Comparison of ENCODE assay signal across 18 mouse cellular contexts in the genomic region with DNA sequence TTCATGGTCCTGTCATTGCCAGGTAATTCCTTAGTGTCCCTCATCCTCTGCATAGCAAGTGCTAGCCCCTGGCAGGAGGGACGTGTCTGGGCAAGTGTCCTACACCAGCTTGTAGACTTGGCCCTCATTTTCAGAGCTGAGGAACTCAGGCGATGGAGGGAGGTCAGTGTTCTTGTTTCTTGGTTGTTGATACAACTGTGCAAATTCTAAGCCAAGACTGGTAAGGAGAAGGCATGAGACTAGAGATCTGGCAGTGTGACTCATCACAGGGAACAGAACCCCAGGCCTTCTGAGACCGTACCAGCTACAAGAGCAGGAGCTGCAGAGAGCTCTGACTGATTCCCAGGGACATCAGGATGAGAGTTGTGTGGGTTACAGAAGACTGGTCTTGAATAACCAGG. TPM values are rescaled to one million over a fixed set of nuclear protein-coding genes. Genes with fewer than 3 reads are reported as not detected.
A peak's percentile ranks its signal among the peaks of the same experiment; 100 is the strongest.
DNase-seq lines count a peak whose midpoint lies in the region; ATAC-seq lines count a peak whose summit lies in the region.
"Had no signal": no experiment of that assay in that cellular context is flagged by ENCODE, and none has a peak within 500 bp of the region (broad histone marks: within the 10 kb centered on the region; RNA-seq: fewer than 3 reads in every experiment).

No protein-coding gene starts in this region.

- ATAC-seq in intestine, embryonic 16.5 days, result no peak
- ATAC-seq: forebrain, embryonic 15.5 days; hindbrain, embryonic 16.5 days; intestine, embryonic 15.5 days; midbrain, embryonic 13.5 days had no signal

- peak; percentile 35 to 39 for DNase-seq in frontal cortex, postnatal 36 days (ENCODE audit: low spot score in 2 of 2)
- no peak for DNase-seq in frontal cortex, postnatal 14 days (ENCODE audit: low spot score in 2 of 2)
- peak; percentile 22 for DNase-seq in 3T3-L1 (ENCODE audit: low read depth, low spot score)
- peak; percentile 16 for DNase-seq in NIH3T3 (ENCODE audit: low read depth)
- peak; percentile 61 to 68 for DNase-seq in cerebellum, postnatal 14 days
- DNase-seq in gastrocnemius, postnatal 10 days, result no peak
- DNase-seq: adrenal gland, postnatal 14 days; heart, postnatal 36 days; kidney, postnatal 25 days; liver, embryonic 13.5 days; lung, adult 2 months; right cerebral cortex, postnatal 14 days had no signal

- H3K9me3 ChIP-seq in intestine, embryonic 16.5 days (ENCODE audit: control insufficient read depth, low read length), result no peaks in the 10 kb centered on the region
- H3K9me3 ChIP-seq: forebrain, embryonic 15.5 days; heart, embryonic 15.5 days; intestine, embryonic 15.5 days; liver, embryonic 13.5 days; midbrain, embryonic 13.5 days had no signal

- no peak overlapping the region for H3K4me3 ChIP-seq in intestine, embryonic 16.5 days (ENCODE audit: low read length)
- H3K4me3 ChIP-seq: forebrain, embryonic 15.5 days; heart, embryonic 15.5 days; intestine, embryonic 15.5 days; liver, embryonic 13.5 days; midbrain, embryonic 13.5 days had no signal

- H3K9ac ChIP-seq in intestine, embryonic 16.5 days (ENCODE audit: low read depth, low read length), result no peak overlapping the region
- H3K9ac ChIP-seq: forebrain, embryonic 15.5 days; heart, embryonic 15.5 days; intestine, embryonic 15.5 days; liver, embryonic 13.5 days; midbrain, embryonic 13.5 days had no signal

- H3K27ac ChIP-seq in intestine, embryonic 16.5 days (ENCODE audit: low read length), result no peak overlapping the region
- H3K27ac ChIP-seq: forebrain, embryonic 15.5 days; heart, embryonic 15.5 days; intestine, embryonic 15.5 days; liver, embryonic 13.5 days; midbrain, embryonic 13.5 days had no signal

- H3K4me1 ChIP-seq in intestine, embryonic 16.5 days (ENCODE audit: control insufficient read depth, insufficient read depth, low read length), result peaks cover 16% of the 10 kb centered on the region

- no peaks in the 10 kb centered on the region for H3K27me3 ChIP-seq in intestine, embryonic 16.5 days (replicated peaks; ENCODE audit: control insufficient read depth, insufficient read depth, low read length)
- H3K27me3 ChIP-seq: forebrain, embryonic 15.5 days had no signal

- WGBS in intestine, embryonic 16.5 days, result 75% methylated on average over 3 of the region's 3 CpGs

- H3K36me3 ChIP-seq in intestine, embryonic 16.5 days (ENCODE audit: control insufficient read depth, insufficient read depth, low read length), result no peaks in the 10 kb centered on the region
- H3K36me3 ChIP-seq: forebrain, embryonic 15.5 days; heart, embryonic 15.5 days; intestine, embryonic 15.5 days; liver, embryonic 13.5 days; midbrain, embryonic 13.5 days had no signal

- H3K4me2 ChIP-seq in intestine, embryonic 16.5 days (ENCODE audit: low read depth, low read length), result no peak overlapping the region
- H3K4me2 ChIP-seq: forebrain, embryonic 15.5 days; heart, embryonic 15.5 days; intestine, embryonic 15.5 days; liver, embryonic 13.5 days; midbrain, embryonic 13.5 days had no signal

RNA-seq across cellular contexts. Expression of a gene that starts 8.6 kb away (rescaled TPM):
- 12.2 and 13.3 TPM in 2 replicates for polyA plus RNA-seq in intestine, embryonic 16.5 days (2015; fragmentation: Nextera tagmentation; extraction: Ambion mirVana)
- 10 to 100 TPM; 20.6 to 21.8 TPM for total RNA-seq in gastrocnemius, postnatal 10 days (2021)

Comparison
In these comparisons a context has a peak if more than half of its experiments do, and no peak if none do; other contexts are left out.
1. DNase-seq: peak in frontal cortex, postnatal 36 days (2 of 2), 3T3-L1 (single experiment), NIH3T3 (single experiment) and cerebellum, postnatal 14 days (2 of 2); none in frontal cortex, postnatal 14 days (0 of 2) and gastrocnemius, postnatal 10 days (single experiment).